Mouse (Mus musculus): ENCODE data around the gene Surf2.

DNA sequence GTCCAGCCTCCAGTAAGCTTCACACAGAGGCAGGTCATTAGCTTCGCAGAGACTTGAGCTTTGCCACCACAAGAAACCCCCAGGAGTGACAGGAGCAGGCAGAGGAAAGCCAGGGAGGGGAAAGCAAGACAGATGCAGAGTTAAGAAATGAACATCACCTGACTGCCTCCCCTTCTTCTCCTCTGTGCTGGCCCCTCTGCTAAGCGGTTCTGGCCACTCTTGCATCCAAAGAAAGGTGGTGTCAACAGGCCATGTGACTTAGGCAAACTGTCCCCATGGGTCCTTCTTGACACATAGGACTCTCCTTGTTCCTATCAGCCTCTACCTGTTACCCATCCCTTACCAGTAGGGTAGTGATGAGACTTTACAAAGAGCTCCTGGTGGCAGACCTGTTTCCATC, 10.2 kb upstream of the Surf2 start:
- no peak for TF ChIP-seq CTCF (conservative IDR thresholded peaks at IDR 0.05; ENCODE audit: low read length)
- no peak for TF ChIP-seq POU5F1 (IDR thresholded peaks at IDR 0.05; ENCODE audit: borderline replicate concordance, low read length)
- no peak for TF ChIP-seq NANOG (IDR thresholded peaks at IDR 0.05; ENCODE audit: borderline replicate concordance, low read length)

Measured in E14TG2a.4 (cell line).